Comparison of ENCODE assay signal across 10 mouse cellular contexts in the genomic region with DNA sequence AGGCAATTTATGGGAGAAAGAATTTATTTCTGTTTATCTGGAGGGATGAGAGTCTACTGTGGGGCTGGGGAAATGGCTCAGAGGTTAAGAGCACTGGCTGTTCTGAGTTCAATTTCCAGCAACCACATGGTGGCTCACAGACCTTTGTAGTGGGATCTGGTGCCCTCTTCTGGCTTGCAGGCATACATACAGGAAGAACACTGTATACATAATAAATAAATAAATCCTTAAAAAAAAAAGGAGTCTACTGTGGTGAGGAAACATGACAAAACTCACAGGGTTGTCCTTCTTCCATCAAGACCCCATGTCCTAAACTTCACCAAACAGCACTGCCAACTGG. TPM values are rescaled to one million over a fixed set of nuclear protein-coding genes. Genes with fewer than 3 reads are reported as not detected.
DNase-seq lines count a peak whose midpoint lies in the region; ATAC-seq and TF ChIP-seq lines count a peak whose summit lies in the region.
"Had no signal": no experiment of that assay in that cellular context is flagged by ENCODE, and none has a peak within 500 bp of the region (broad histone marks: within the 10 kb centered on the region; RNA-seq: fewer than 3 reads in every experiment).

No protein-coding gene starts in this region.

- TF ChIP-seq CTCF in hindbrain, postnatal 0 days (IDR thresholded peaks at IDR 0.05; ENCODE audit: low read depth) = peak; percentile 51

- no peak for ATAC-seq in hindbrain, postnatal 0 days
- no peak for ATAC-seq in hindbrain, embryonic 16.5 days
- peak; percentile 53 for ATAC-seq in CD4-positive, CD25-positive, alpha-beta regulatory T cell, adult 4 months
- no peak for ATAC-seq in midbrain, embryonic 11.5 days (ENCODE audit: low FRiP score)

- no peak overlapping the region for H3K4me2 ChIP-seq in hindbrain, postnatal 0 days (ENCODE audit: low read depth, low read length)
- no peak overlapping the region for H3K4me2 ChIP-seq in hindbrain, embryonic 16.5 days (ENCODE audit: low read length)
- no peak overlapping the region for H3K4me2 ChIP-seq in midbrain, embryonic 11.5 days
- H3K4me2 ChIP-seq: embryonic facial prominence, embryonic 12.5 days had no signal

- no peak overlapping the region for H3K9ac ChIP-seq in hindbrain, postnatal 0 days (replicated peaks; ENCODE audit: low read length)
- H3K9ac ChIP-seq in hindbrain, embryonic 16.5 days (ENCODE audit: low read depth, low read length) = no peak overlapping the region
- no peak overlapping the region for H3K9ac ChIP-seq in midbrain, embryonic 11.5 days (ENCODE audit: low read length)
- H3K9ac ChIP-seq: embryonic facial prominence, embryonic 12.5 days had no signal

- no peaks in the 10 kb centered on the region for H3K36me3 ChIP-seq in hindbrain, postnatal 0 days (ENCODE audit: insufficient read depth, low read length)
- no peaks in the 10 kb centered on the region for H3K36me3 ChIP-seq in hindbrain, embryonic 16.5 days (ENCODE audit: control insufficient read depth, insufficient read depth, low read length)
- H3K36me3 ChIP-seq in midbrain, embryonic 11.5 days (ENCODE audit: control insufficient read depth, insufficient read depth, low read length) = no peaks in the 10 kb centered on the region
- H3K36me3 ChIP-seq: embryonic facial prominence, embryonic 12.5 days had no signal

- no peaks in the 10 kb centered on the region for H3K4me1 ChIP-seq in hindbrain, postnatal 0 days (ENCODE audit: insufficient read depth, low read length)
- H3K4me1 ChIP-seq in hindbrain, embryonic 16.5 days (ENCODE audit: control insufficient read depth, insufficient read depth, low read depth, low read length) = no peaks in the 10 kb centered on the region
- H3K4me1 ChIP-seq in midbrain, embryonic 11.5 days (ENCODE audit: control insufficient read depth, insufficient read depth, low read length) = no peaks in the 10 kb centered on the region
- H3K4me1 ChIP-seq: embryonic facial prominence, embryonic 12.5 days had no signal

- no peak for DNase-seq in hindbrain, postnatal 0 days (ENCODE audit: low spot score)
- DNase-seq in adipocyte (ENCODE audit: low spot score) = peak; percentile 59
- peak; percentile 56 to 57 for DNase-seq in kidney, postnatal 25 days
- DNase-seq in right cerebral cortex, postnatal 4 days = peak; percentile 15
- no peak for DNase-seq in frontal cortex, postnatal 10 days (ENCODE audit: low spot score in 2 of 2)
- DNase-seq in midbrain, embryonic 11.5 days (ENCODE audit: low spot score, missing footprints) = no peak

- H3K4me3 ChIP-seq in hindbrain, postnatal 0 days (ENCODE audit: low read length) = no peak overlapping the region
- H3K4me3 ChIP-seq in hindbrain, embryonic 16.5 days (ENCODE audit: low read length) = no peak overlapping the region
- no peak overlapping the region for H3K4me3 ChIP-seq in midbrain, embryonic 11.5 days (ENCODE audit: low read depth, low read length)
- H3K4me3 ChIP-seq: embryonic facial prominence, embryonic 12.5 days had no signal

- no peaks in the 10 kb centered on the region for H3K27me3 ChIP-seq in hindbrain, postnatal 0 days (ENCODE audit: insufficient read depth, low read length)
- H3K27me3 ChIP-seq in hindbrain, embryonic 16.5 days (replicated peaks; ENCODE audit: control insufficient read depth, insufficient read depth, low read length) = no peaks in the 10 kb centered on the region
- no peaks in the 10 kb centered on the region for H3K27me3 ChIP-seq in midbrain, embryonic 11.5 days (ENCODE audit: control insufficient read depth, insufficient read depth, low read length)
- H3K27me3 ChIP-seq: embryonic facial prominence, embryonic 12.5 days had no signal

- H3K9me3 ChIP-seq in hindbrain, postnatal 0 days (ENCODE audit: low read length) = no peaks in the 10 kb centered on the region
- no peaks in the 10 kb centered on the region for H3K9me3 ChIP-seq in hindbrain, embryonic 16.5 days (ENCODE audit: control insufficient read depth, low read length)
- H3K9me3 ChIP-seq in midbrain, embryonic 11.5 days (ENCODE audit: control insufficient read depth, low read length) = no peaks in the 10 kb centered on the region
- H3K9me3 ChIP-seq: embryonic facial prominence, embryonic 12.5 days had no signal

- H3K27ac ChIP-seq in hindbrain, postnatal 0 days = no peak overlapping the region
- no peak overlapping the region for H3K27ac ChIP-seq in hindbrain, embryonic 16.5 days (ENCODE audit: low read depth, low read length)
- no peak overlapping the region for H3K27ac ChIP-seq in midbrain, embryonic 11.5 days (ENCODE audit: low read depth, low read length)
- H3K27ac ChIP-seq: embryonic facial prominence, embryonic 12.5 days had no signal

RNA-seq across cellular contexts. Expression of a gene that starts 2.9 kb away (rescaled TPM):
- total RNA-seq in hindbrain, postnatal 0 days (2014; rRNA removed) = not detected in 2 replicates
- polyA plus RNA-seq in hindbrain, postnatal 0 days (2015; fragmentation: Nextera tagmentation; extraction: Ambion mirVana) = not detected in 2 replicates
- polyA plus RNA-seq in hindbrain, embryonic 16.5 days (2015; fragmentation: Nextera tagmentation; extraction: Ambion mirVana) = not detected in 2 replicates
- not detected for polyA plus RNA-seq in CD4-positive, CD25-positive, alpha-beta regulatory T cell, adult 4 months (2017; shearing (Covaris generic))
- not detected in 2 replicates for polyA plus RNA-seq in midbrain, embryonic 11.5 days (2014; fragmentation: Nextera tagmentation; extraction: Ambion mirVana)
- total RNA-seq: layer of hippocampus, postnatal 25 days had no signal
- polyA plus RNA-seq: embryonic facial prominence, embryonic 12.5 days had no signal

RNA-seq across cellular contexts. Expression of a gene that starts 5.5 kb away (rescaled TPM):
- 2.1 and 2.9 TPM in 2 replicates for total RNA-seq in hindbrain, postnatal 0 days (2014; rRNA removed)
- polyA plus RNA-seq in hindbrain, postnatal 0 days (2015; fragmentation: Nextera tagmentation; extraction: Ambion mirVana) = 1.0 and 1.3 TPM in 2 replicates
- 1.8 and 2.3 TPM in 2 replicates for polyA plus RNA-seq in hindbrain, embryonic 16.5 days (2015; fragmentation: Nextera tagmentation; extraction: Ambion mirVana)
- under 1 TPM in 1 of 2 experiments, not detected in 1; 0.19 TPM for polyA plus RNA-seq in CD4-positive, CD25-positive, alpha-beta regulatory T cell, adult 4 months (2017; shearing (Covaris generic))
- polyA plus RNA-seq in midbrain, embryonic 11.5 days (2014; fragmentation: Nextera tagmentation; extraction: Ambion mirVana) = 0.06 TPM in 1 of 2 replicates, not detected in the other

RNA-seq across cellular contexts. Expression of a gene that starts 42.2 kb away (rescaled TPM):
- 6.6 and 8.4 TPM in 2 replicates for total RNA-seq in hindbrain, postnatal 0 days (2014; rRNA removed)
- polyA plus RNA-seq in hindbrain, postnatal 0 days (2015; fragmentation: Nextera tagmentation; extraction: Ambion mirVana) = 23.4 and 24.2 TPM in 2 replicates
- polyA plus RNA-seq in hindbrain, embryonic 16.5 days (2015; fragmentation: Nextera tagmentation; extraction: Ambion mirVana) = 18.1 and 22.8 TPM in 2 replicates
- polyA plus RNA-seq in CD4-positive, CD25-positive, alpha-beta regulatory T cell, adult 4 months (2017; shearing (Covaris generic)) = 1 to 10 TPM; 6.0 to 8.6 TPM
- polyA plus RNA-seq in midbrain, embryonic 11.5 days (2014; fragmentation: Nextera tagmentation; extraction: Ambion mirVana) = 18.6 and 20.2 TPM in 2 replicates

RNA-seq across cellular contexts. Expression of a gene that starts 42.9 kb away (rescaled TPM):
- total RNA-seq in hindbrain, postnatal 0 days (2014; rRNA removed) = 11.0 and 12.6 TPM in 2 replicates
- polyA plus RNA-seq in hindbrain, postnatal 0 days (2015; fragmentation: Nextera tagmentation; extraction: Ambion mirVana) = 3.2 and 3.5 TPM in 2 replicates
- 2.3 and 3.4 TPM in 2 replicates for polyA plus RNA-seq in hindbrain, embryonic 16.5 days (2015; fragmentation: Nextera tagmentation; extraction: Ambion mirVana)
- polyA plus RNA-seq in CD4-positive, CD25-positive, alpha-beta regulatory T cell, adult 4 months (2017; shearing (Covaris generic)) = 1 to 10 TPM; 6.3 to 9.3 TPM
- polyA plus RNA-seq in midbrain, embryonic 11.5 days (2014; fragmentation: Nextera tagmentation; extraction: Ambion mirVana) = 9.8 and 10.0 TPM in 2 replicates

Comparison
In these comparisons a context has a peak if more than half of its experiments do, and no peak if none do; other contexts are left out.
1. DNase-seq: peak in adipocyte (single experiment), kidney, postnatal 25 days (2 of 2) and right cerebral cortex, postnatal 4 days (single experiment); none in hindbrain, postnatal 0 days (single experiment), frontal cortex, postnatal 10 days (0 of 2) and midbrain, embryonic 11.5 days (single experiment).